Mouse (Mus musculus) liver, embryonic 12.5 days (tissue): ENCODE results near the gene Chchd4. TPM values are rescaled to one million over a fixed set of nuclear protein-coding genes. Genes with fewer than 3 reads are reported as not detected.

Experiments used
- ATAC-seq: fragments of 200-750 bp; cut with Nextera tagmentation; 2 replicates; pipeline ENCODE4 v1.8.0; 2017; ENCODE audit warnings: moderate number of reproducible peaks, mild to moderate bottlenecking, moderate library complexity
- H3K27ac ChIP-seq: fragments of 300-500 bp; sonication (generic); 2 replicates; pipeline ENCODE4 v1.5.1; 2016; ENCODE audit warnings: mild to moderate bottlenecking
- H3K27me3 ChIP-seq: fragments of 300-500 bp; sonication (generic); replicated peaks from 2 replicates; pipeline ENCODE4 v1.6.1; 2016; ENCODE audit warnings: mild to moderate bottlenecking, moderate library complexity
- H3K36me3 ChIP-seq: fragments of 300-500 bp; sonication (generic); 2 replicates; pipeline ENCODE4 v1.6.1; 2016; ENCODE audit warnings: mild to moderate bottlenecking, moderate library complexity
- H3K4me1 ChIP-seq: fragments of 300-500 bp; sonication (generic); 2 replicates; pipeline ENCODE4 v1.6.1; 2016
- H3K4me2 ChIP-seq: fragments of 300-500 bp; sonication (generic); 2 replicates; pipeline ENCODE4 v1.6.1; 2016; ENCODE audit warnings: mild to moderate bottlenecking, moderate library complexity
- H3K4me3 ChIP-seq: fragments of 300-500 bp; sonication (generic); 2 replicates; pipeline ENCODE4 v1.5.1; 2016; ENCODE audit warnings: mild to moderate bottlenecking, moderate library complexity
- H3K9ac ChIP-seq: fragments of 300-500 bp; sonication (generic); 2 replicates; pipeline ENCODE4 v1.6.1; 2016; ENCODE audit warnings: mild to moderate bottlenecking, moderate library complexity
- H3K9me3 ChIP-seq: fragments of 300-500 bp; sonication (generic); replicated peaks from 2 replicates; pipeline ENCODE4 v1.6.1; 2016; ENCODE audit warnings: mild to moderate bottlenecking, moderate library complexity
- WGBS: fragments of 180-500 bp; shearing (Covaris S2); methylation state at CpG from one replicate; pipeline ENCODE4 v1.1.7; 2016; ENCODE audit not compliant: insufficient replicate concordance; 5-methylcytosine and 5-hydroxymethylcytosine counted together
- polyA plus RNA-seq: library from polyadenylated mRNA; unstranded; fragments of >200 nt; fragmentation: Nextera tagmentation; extraction: Ambion mirVana; gene quantifications from 2 replicates; pipeline ENCODE4 v1.2.1, GENCODE M21; 2016

The Chchd4 gene
- 26.5 and 31.5 TPM in 2 replicates for polyA plus RNA-seq

DNA sequence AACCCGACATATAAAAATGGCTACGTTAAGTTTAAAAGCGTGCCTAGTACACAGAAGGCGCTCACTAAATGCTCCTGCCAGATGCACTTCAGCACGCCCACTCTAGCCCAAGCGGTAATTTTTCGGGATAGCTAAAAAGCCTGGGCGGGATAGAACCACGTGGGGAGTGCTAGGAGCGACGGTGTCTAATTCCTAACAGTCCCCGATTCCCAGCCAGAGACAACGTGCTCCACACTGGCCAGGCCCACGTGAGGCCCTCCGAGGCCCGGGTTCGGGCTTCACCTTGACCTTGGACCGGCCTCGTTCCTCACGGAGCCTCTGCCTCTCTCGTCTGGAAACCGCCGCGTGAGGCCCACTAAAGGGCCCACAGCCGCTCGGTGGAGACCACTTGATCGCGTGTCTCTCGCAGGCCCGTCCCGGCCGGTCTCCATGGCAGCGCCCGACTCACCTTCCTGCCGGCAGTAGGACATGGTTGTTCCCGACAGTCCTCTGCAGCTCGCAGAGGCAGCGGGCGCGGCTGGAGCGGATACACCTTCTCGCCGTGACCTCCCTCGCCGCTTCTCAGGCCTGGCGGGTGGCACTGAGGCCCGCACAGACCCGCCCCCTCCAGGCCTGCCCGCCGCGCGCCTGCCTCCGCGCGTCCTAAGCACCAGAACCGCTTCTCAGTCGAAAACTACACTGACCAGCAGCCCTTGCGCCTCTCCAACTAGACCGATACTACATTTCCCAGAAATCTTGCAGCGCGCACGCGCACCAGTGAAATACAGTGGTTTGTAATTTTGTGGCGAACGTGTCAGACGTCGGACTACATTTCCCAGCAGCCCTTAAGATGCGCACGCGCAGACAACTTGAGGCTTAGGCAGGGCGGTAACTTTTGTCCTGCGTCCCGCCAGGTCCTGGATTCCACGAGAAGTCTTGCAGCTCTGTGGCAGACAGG is at the start of gene Chchd4, which contains the start of gene Tmem43:
Gene Chchd4, minus strand, starts transcription at position 679 of the 937 bp plus-strand sequence.
Gene Tmem43, plus strand, starts transcription at position 836 of the 937 bp plus-strand sequence.
- H3K36me3 ChIP-seq, result peaks cover 46% of the 10 kb centered on the region
- peak within 1 kb of the TSS; percentile 92 for H3K4me2 ChIP-seq
- WGBS, result under 1% methylated on average over 74 of the region's 74 CpGs
- no peaks in the 10 kb centered on the region for H3K27me3 ChIP-seq
- H3K9me3 ChIP-seq, result no peaks in the 10 kb centered on the region
- ATAC-seq, result peak; percentile 98
- H3K9ac ChIP-seq, result peak within 1 kb of the TSS; percentile 88
- peaks cover 42% of the 10 kb centered on the region for H3K4me1 ChIP-seq
- H3K4me3 ChIP-seq, result peak within 1 kb of the TSS; percentile 85
- H3K27ac ChIP-seq, result peak within 1 kb of the TSS; percentile 83

DNA sequence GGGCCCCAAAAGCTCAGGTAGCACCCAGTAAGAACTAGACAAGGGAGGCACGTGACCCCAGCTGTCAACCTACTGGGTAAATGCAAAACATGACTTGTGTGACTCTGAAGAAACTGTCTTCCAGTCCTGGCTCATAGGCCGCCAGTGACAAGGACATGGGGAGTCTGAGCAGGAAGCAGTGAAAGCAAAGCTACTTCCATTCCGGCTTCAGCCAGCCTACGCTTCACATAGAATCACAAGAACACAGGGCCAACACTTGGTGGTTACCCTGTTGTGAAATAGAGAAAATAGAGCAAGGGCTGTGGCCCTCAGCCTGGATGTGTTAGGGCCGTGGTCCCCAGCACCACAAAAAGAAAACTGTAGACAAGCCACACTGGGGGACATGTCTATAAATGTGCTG is 49.5 kb upstream of the Chchd4 start:
- no peak overlapping the region for H3K27ac ChIP-seq

DNA sequence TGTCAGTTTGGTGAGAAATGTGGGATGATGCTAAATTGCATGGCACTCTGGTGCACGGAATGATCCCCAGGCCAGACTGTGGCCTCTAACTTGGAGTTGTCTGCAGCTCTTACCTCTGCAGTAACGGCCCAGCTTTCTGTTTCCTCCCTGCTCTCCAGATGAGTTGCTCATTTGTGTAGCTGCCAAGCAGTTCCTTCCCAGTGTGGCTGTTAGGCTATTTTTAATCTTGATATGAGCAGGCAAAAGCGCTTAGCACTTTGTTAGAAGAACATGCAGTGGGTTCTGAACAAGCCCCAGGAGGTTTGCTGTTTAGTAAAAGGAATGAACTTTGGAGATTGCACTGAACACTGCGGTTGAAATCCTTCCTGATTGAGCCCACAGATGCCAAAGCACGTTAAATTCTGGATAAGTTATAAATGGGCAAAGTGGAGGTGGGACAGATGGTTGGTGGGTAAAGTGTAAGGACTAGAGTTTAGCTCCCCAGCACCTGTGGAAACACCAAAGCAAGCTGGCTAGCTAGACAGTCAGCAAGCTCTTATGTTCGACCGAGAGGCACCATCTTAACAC is 45.2 kb upstream of the Chchd4 start:
- Histone ChIP-seq H3K9me3 (no peaks in the 10 kb centered on the region), H3K9ac (no peak overlapping the region), H3K4me2 (no peak overlapping the region), H3K36me3 (peaks cover 65% of the 10 kb centered on the region), H3K27me3 (no peaks in the 10 kb centered on the region), H3K27ac (no peak overlapping the region), H3K4me1 (peaks cover 31% of the 10 kb centered on the region), H3K4me3 (no peak overlapping the region)
- no peak for ATAC-seq
- WGBS, result 84% methylated on average over 7 of the region's 7 CpGs

More for the DNA sequence above, 49.5 kb upstream of the Chchd4 start:
- Histone ChIP-seq H3K9me3 (no peaks in the 10 kb centered on the region), H3K36me3 (peaks cover 78% of the 10 kb centered on the region), H3K4me2 (no peak overlapping the region), H3K27me3 (no peaks in the 10 kb centered on the region), H3K4me1 (no peaks in the 10 kb centered on the region), H3K4me3 (no peak overlapping the region), H3K9ac (no peak overlapping the region)
- no peak for ATAC-seq
- 85% methylated on average over 5 of the region's 5 CpGs for WGBS

DNA sequence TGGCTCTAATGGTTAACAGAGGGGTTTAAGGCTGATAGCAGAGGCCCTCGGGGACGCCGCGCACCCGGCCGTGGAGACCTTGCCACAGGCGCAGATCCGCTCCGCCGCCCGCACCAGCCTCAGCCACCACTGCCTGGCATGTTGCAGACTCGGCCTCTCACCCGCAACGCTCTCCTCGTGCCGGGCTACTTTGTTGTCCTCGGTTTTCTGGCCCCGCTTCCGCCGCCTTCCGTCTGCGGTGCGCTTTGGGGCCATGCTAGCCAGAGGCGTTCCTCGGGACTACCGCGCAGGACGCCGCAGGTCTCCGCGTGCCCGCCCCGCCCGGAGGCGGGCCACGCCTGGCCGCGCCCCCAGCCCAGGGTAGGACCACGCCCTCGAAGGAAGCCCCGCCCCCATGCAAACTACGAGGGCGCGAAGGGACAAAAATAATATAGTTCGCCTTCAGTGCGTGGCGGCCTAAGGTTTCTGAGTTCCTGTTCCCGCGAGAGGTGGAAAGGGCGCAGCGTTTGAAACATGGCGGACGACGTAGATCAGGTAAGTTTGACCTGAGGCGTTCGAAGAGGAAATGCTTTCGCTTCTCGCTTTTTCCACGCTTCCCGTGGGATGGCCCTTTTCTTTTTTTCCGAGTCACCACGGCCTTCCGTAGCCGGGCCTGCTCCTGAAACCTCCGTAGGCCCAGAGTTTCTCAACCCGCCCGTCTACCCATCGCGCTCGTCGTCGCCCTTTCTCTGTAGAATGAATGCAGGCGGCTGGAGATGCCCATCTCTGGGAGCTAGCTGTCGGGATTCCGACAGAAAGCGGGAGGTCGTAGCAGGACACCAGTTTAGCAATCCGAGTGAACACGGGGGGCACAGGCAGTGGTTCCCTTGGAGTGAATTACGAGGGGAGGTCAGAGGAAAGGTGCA is 42.5 kb upstream of the Chchd4 start, which contains the start of the genes Xpc and Lsm3:
Gene Xpc, minus strand, starts transcription at position 344 of the 905 bp plus-strand sequence.
Gene Lsm3, plus strand, starts transcription at position 384 of the 905 bp plus-strand sequence.
- H3K27me3 ChIP-seq, result no peaks in the 10 kb centered on the region
- H3K9ac ChIP-seq, result peak within 1 kb of the TSS; percentile 89
- H3K36me3 ChIP-seq, result peaks cover 38% of the 10 kb centered on the region
- ATAC-seq, result peak; percentile 98
- no peaks in the 10 kb centered on the region for H3K9me3 ChIP-seq
- H3K4me2 ChIP-seq, result peak within 1 kb of the TSS; percentile 85
- peak within 1 kb of the TSS; percentile 85 for H3K4me3 ChIP-seq
- WGBS, result 2% methylated on average over 80 of the region's 80 CpGs
- H3K4me1 ChIP-seq, result peaks cover 31% of the 10 kb centered on the region
- H3K27ac ChIP-seq, result peak within 1 kb of the TSS; percentile 76

DNA sequence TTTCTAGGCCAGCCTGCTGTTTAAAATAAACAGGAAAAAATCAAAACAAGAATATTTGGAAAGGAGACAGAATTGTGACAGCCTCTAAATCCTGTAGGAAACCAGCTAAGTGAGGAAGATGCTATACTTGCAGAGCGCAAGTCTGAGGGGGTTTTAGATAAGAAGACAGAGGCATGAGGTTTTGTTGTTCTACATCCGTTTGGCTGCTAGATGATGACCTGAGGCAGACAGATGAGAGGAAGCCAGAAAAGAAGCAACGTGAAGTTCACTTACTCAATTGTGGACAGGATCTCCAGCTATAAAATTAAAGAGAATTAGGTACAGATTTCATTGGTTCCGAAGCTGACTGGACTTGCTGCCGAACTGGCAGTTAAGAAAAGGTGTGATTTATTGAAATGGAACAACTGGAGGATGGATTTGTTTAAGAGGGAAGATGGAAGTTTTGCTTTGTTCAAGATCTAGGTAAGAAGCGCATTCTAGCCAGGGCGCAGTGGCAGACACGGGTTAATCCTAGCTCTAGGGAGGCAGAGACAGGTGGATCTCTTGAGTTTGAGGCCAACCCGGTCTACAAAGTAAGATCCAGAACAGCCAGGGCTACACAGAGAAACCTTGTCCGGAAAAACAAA is 41.5 kb upstream of the Chchd4 start:
- Histone ChIP-seq H3K9ac (peak overlapping the region; percentile 69), H3K4me3 (peak overlapping the region; percentile 85), H3K4me2 (peak overlapping the region; percentile 85), H3K9me3 (no peaks in the 10 kb centered on the region), H3K36me3 (peaks cover 36% of the 10 kb centered on the region), H3K27ac (0 out of 2 replicates have a peak overlapping the region, but pooled peaks have one; percentile 22), H3K27me3 (no peaks in the 10 kb centered on the region), H3K4me1 (peaks cover 31% of the 10 kb centered on the region)
- no peak for ATAC-seq
- WGBS, result 15% methylated on average over 10 of the region's 10 CpGs

DNA sequence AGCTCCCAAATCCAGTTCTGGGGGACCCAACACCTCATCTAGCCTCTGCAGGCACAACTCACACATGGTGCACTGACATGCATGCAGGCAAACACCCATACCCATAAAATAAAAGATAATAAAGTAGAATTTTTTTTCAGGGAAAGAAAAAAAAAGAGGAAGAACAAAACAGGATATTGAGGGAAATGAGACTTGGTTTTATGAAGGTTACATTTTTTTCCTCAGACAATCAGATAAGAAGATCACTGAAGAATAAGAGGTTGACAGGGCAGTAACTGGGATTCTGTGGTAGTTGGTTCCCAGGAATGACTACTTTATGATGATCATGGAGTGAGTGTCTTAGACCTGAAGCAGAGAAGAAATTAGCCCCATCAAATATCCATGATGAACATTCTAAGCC is 40.8 kb upstream of the Chchd4 start:
- H3K4me2 ChIP-seq, result 0 out of 2 replicates have a peak overlapping the region, but pooled peaks have one; percentile 85
- peaks cover 32% of the 10 kb centered on the region for H3K4me1 ChIP-seq
- H3K27me3 ChIP-seq, result no peaks in the 10 kb centered on the region
- H3K36me3 ChIP-seq, result peaks cover 30% of the 10 kb centered on the region
- H3K9me3 ChIP-seq, result no peaks in the 10 kb centered on the region
- no peak overlapping the region for H3K27ac ChIP-seq
- ATAC-seq, result no peak
- H3K9ac ChIP-seq, result no peak overlapping the region
- no peak overlapping the region for H3K4me3 ChIP-seq

DNA sequence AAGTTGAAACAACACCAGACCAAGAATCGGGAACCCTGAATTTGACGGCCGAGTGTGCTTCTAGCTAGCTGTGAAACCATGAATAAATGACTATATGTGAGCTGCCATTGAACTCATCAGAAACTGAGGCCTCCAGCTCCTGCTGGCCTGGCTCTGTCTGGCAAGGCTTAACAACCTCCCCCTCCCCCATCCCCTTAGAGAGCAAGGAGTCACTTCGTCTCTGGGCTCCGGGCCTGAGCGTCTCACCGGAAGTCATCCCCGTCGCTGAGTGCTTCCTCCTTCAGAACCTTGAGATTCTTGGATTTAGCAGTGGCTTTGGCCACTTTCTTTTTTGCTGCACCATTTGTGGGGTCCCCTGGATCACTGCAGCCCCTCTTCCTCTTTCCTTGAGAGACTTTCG is 36.9 kb upstream of the Chchd4 start:
- Histone ChIP-seq H3K4me2 (no peak overlapping the region), H3K4me3 (no peak overlapping the region), H3K9ac (no peak overlapping the region), H3K9me3 (no peaks in the 10 kb centered on the region), H3K27me3 (no peaks in the 10 kb centered on the region), H3K4me1 (peaks cover 27% of the 10 kb centered on the region), H3K27ac (no peak overlapping the region), H3K36me3 (peaks cover 46% of the 10 kb centered on the region)
- WGBS, result 70% methylated on average over 10 of the region's 10 CpGs
- no peak for ATAC-seq

DNA sequence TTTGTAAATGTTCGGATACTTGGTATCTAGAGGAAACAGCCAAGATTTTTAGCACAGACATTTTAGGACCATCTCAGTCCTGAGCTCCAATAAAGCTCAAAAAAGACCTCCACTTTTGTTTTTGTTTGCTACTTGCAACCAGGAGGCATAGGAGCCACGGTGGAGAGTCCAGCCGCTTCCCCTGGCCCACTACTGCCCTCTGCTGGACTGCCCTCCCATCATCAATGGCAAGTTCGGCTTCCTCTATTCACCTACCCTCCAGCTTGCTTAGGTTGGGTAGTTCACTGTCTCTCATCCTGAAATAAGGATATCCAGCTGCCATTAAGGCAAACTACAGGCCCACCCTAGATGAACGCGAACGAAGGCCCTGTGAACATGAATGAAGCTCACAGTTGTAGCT is 36.0 kb upstream of the Chchd4 start:
- Histone ChIP-seq H3K9me3 (no peaks in the 10 kb centered on the region), H3K36me3 (peaks cover 55% of the 10 kb centered on the region), H3K4me3 (no peak overlapping the region), H3K4me1 (peaks cover 18% of the 10 kb centered on the region), H3K4me2 (no peak overlapping the region), H3K27me3 (no peaks in the 10 kb centered on the region), H3K27ac (no peak overlapping the region), H3K9ac (no peak overlapping the region)
- peak; percentile 38; the same call in 1 of the 2 replicates for ATAC-seq
- 34% methylated on average over 7 of the region's 7 CpGs for whole genome bisulfite sequencing

DNA sequence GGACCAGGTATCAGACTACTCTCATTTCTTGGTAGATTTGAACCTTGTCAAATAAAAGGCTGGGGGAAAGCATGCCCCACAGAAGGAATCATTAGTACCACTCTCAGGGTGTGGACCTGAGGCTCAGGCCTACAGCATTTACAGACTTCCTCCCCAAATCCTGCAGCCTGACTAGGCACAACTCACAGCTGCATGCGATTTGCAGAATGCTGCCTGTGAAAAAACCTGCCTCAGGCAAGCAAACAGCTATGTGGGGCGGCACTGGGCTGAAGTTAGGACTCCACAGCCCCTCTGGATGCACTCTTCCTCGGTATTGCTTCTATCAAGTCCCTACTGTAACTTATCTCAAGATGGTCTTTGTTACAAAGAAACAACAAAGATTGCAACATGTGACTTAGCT is 34.7 kb upstream of the Chchd4 start:
- Histone ChIP-seq H3K27me3 (no peaks in the 10 kb centered on the region), H3K4me2 (no peak overlapping the region), H3K27ac (0 out of 2 replicates have a peak overlapping the region, but pooled peaks have one; percentile 30), H3K4me3 (no peak overlapping the region), H3K9ac (no peak overlapping the region), H3K36me3 (peaks cover 68% of the 10 kb centered on the region), H3K9me3 (no peaks in the 10 kb centered on the region), H3K4me1 (0 out of 2 replicates have a peak, but pooled peaks cover 10% of the 10 kb centered on the region)
- WGBS, result 78% methylated on average over 3 of the region's 3 CpGs
- no peak for ATAC-seq

DNA sequence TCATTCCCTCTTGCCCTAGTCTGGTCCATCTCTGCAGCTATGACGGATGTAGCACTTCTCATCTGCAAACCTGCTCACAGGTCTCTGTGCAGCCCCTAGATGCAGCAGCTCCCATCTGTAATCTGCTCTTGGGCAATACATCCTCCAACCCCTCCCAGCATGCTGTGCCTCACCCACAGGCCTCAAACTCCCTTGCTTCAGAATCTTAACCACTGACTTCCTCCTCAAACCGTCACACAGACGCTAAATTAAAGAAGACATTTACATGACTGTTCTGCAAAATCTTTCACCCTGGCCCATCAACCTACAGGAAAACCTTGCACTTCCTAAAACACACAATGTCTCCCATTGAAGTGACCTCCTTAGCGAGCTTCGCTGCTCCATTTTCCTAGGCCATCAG is 32.7 kb upstream of the Chchd4 start:
- no peak for ATAC-seq

DNA sequence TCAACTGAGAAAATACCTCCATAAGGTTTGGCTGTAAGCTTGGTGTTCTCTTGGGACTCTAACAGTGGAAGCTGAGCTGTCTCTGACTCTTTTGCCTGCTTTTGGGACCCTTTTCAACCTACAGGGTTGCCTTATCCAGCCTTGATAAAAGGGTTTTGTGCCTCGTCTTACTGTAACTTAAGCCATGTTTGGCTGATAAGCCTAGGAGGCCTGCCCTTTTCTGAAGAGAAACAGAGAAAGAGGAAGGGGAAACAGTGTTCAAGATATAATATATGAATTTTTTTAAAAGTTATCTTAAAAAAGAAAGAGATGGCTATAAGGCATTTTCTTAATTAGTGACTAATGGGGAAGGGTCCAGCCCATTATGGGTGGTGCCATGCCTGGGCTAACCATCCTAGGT is 30.0 kb upstream of the Chchd4 start:
- 48% methylated on average over 1 of the region's 1 CpGs for WGBS
- ATAC-seq, result no peak
- Histone ChIP-seq H3K4me1 (0 out of 2 replicates have a peak, but pooled peaks cover 7% of the 10 kb centered on the region), H3K4me3 (no peak overlapping the region), H3K36me3 (peaks cover 96% of the 10 kb centered on the region), H3K27ac (no peak overlapping the region), H3K27me3 (no peaks in the 10 kb centered on the region), H3K9ac (no peak overlapping the region), H3K9me3 (no peaks in the 10 kb centered on the region), H3K4me2 (no peak overlapping the region)

More for the DNA sequence above, 32.7 kb upstream of the Chchd4 start:
- 0 out of 2 replicates have a peak, but pooled peaks cover 10% of the 10 kb centered on the region for H3K4me1 ChIP-seq
- H3K4me3 ChIP-seq, result no peak overlapping the region
- WGBS, result 47% methylated on average over 5 of the region's 5 CpGs
- no peaks in the 10 kb centered on the region for H3K27me3 ChIP-seq
- H3K9ac ChIP-seq, result no peak overlapping the region
- 0 out of 2 replicates have a peak overlapping the region, but pooled peaks have one; percentile 31 for H3K27ac ChIP-seq
- peaks cover 86% of the 10 kb centered on the region for H3K36me3 ChIP-seq
- no peaks in the 10 kb centered on the region for H3K9me3 ChIP-seq
- H3K4me2 ChIP-seq, result no peak overlapping the region
